Mouse (Mus musculus): ENCODE data around the gene Ryr3.

Ryr3 gene

DNA sequence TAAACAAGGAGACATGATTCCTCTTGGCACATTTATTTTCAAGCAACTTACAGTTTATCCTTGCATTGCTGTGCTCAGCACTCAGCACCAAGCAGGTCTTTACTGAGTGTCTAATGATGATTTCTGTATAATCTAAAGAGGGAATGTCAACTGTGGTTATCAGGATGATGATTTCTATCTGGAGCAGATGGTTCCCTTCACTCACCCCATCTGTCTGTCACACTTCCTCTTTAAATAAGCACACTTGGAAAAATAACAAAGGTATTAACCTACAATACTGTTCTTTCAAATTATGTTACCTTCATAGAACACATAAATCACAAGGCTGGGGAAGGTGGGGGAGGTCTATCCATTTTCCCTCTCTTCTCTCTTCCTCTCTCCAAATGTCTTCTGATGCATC is 304.3 kb downstream of the Ryr3 start:
- no peak for DNase-seq (ENCODE audit: low read depth, low spot score)

DNA sequence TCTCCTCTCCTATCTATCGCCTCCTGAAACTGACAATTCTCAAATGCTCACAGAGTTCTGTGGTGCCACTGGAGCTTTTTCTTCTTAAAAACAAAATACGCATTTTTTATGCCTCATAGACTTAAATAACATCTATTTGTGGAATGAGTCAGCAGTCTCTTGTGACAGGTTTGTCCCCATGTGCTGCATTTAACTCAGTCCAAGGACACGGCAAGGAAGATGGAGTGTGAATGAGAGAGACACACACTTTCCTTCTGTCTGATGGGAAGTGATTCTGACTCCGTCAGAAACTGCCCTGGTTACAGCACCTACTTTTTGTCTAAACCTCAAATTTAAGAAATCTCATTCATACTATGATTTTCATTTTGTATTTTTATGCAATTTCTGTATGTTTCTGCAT is 306.3 kb downstream of the Ryr3 start:
- no peak for DNase-seq (ENCODE audit: low read depth, low spot score)

DNA sequence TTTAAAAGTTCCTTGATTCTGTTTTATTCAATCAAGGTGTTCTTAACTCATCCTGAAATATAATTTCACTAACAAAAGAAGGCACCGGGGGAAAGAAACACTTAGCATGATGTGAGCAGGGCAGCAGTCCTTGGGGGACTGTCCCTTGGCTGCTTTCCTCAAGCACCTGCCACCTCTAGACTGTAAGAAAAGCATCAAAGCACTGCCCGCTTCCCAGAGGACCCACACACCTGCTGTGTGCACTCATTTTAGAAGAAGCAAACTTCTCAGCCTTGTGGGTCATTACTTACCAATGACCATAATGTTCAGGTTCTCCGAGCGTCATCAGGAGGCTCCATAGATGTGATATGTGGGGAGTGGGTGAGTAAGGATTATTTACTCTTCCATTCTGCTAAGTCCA is 307.8 kb downstream of the Ryr3 start:
- no peak for DNase-seq (ENCODE audit: low read depth, low spot score)

DNA sequence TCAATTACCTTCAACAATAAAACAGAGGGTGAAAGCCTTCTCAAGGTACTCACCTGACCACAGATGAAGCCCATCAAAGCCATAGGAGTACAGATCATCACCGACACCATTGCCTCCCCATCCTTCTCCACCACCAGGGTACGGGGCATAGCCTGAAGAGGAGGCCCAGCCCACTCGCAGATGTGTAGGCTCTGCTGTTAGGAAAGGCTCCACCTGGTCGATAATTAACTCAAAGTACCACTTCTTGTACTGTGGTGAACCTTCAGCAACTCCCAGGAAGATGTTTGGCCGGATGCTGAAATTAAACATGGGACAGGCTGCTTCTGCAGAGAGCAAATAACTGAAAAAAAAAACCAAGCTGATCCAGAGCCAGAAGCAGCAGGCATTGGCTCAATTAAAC is 316.1 kb downstream of the Ryr3 start:
- no peak for DNase-seq (ENCODE audit: low read depth, low spot score)

DNA sequence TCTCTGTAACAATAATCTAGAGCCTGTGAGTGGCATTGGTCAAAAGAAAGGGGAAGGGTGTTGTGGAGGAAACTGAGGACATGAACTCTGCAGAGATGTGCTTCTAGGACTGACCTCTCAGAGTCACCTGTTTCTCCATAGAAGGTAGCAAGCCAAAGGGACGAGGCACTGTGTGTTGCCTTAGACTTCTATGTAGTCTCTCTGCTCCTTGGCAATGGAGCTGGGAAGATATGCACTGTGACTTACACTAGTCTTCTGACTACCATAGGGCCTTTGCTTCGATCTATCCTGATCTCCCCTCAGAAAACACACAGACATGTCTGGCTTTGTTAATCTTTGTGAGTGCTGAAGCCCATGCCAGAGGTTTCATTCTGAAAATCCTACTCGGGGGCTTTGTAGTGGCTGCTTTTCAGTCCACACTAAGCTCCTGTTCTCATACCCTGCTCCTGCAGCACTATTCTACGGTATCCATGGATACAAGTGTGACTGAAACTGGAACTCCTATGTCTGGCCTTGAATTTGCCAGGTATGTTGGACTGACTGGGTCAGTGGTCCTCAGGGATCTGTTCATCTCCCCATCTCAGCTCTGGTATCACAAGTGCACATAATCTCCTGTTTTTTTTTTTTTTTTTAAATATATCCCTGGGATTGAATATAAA is 332.3 kb downstream of the Ryr3 start:
- no peak for DNase-seq (ENCODE audit: low read depth, low spot score)

DNA sequence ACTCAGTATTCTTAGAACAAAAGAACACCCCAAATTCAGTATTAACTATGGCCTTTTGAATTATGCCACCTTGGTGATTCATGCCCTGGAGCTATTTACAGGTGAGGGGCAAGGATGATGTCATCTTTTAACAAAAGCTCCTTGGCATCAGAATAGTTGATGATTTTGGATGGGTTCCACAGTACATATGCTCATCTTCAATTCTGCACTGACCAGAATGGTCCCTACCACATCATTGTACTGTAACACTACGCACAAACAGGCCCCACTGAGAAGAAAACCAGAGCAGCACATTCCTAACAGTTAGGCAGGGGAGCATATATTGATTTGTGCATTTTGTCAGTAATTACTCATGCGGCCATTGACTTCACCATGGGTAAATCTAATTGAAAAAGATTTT is 335.1 kb downstream of the Ryr3 start:
- no peak for DNase-seq (ENCODE audit: low read depth, low spot score)

DNA sequence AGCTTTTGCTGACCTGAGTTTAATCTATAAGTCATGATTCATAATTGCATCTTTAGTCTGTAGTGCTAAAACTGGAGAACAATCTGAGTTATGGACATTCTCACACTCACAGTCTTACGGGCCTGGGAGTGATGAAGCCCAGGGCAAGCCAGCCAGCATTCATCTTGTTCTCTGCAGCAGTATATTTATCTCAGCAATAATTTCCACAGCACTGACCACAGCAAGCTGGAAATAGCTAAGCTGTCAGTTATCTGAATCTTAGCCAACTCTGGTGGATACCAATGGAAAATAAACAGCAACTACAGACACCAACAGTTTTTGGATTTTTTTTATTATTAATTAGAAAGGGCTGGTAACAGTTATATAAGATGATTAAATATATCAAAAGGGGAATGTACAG is 335.5 kb downstream of the Ryr3 start:
- no peak for DNase-seq (ENCODE audit: low read depth, low spot score)

DNA sequence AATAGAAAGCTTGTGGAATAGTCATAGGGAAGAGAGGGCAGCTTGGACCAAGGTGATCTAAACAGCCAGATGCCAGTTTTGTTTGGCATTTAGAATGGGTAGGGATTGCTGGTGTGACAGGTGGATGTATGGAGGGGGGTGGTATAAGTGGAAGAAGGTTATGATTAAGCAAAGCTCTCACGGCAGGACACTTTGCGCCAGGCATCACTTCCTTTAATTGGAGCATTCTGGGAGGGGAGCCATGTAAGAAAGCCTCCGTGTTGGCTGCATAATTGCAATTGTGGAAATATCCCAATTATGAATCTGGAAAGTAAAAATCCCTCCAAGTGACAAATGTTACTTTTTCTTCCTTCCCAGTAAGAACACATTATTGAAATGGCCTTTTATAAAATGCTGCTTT is 339.5 kb downstream of the Ryr3 start:
- DNase-seq (ENCODE audit: low read depth, low spot score), result no peak

DNA sequence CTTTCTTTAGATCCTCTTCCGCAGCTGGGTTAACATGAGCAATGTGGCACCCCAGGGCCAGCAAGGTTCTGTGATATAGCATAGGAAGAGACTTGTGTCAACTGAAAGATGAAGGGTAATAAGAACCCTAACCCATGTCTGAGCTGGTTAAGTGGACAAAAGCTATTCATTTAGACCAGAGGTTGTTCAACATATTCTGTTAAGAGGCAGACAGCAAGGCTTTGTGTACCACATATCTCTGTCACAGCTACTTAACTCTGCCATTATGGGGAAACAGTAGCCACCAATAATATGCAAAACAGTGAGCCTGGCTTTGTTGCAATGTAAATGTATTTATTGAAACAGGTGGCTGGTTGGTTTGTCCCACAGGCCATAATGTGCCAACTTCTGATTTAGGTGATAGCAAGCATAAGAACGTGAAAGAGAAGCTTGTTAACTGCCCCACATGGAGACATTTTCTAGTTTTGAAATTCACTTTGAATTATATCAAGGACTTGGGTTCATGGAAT is 350.8 kb downstream of the Ryr3 start:
- no peak for DNase-seq (ENCODE audit: low read depth, low spot score)

DNA sequence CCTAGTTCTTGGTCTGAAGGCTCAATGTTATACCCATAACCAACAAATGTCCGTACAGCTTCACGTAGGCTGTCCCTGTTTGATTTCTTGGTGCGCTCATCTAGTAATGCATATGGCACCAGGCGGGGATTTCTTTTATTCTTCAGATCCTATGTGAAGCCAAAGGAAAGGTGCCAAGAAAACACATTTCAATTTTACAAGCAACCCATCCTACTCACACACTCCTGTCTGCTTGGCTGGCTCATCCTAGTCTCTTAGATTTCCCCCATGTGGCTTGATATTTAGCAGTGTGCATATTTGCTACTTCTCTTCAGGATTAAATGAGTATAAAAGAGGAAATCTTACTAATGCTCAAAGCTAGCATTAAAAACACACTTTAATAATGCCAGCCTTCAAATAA is 355.1 kb downstream of the Ryr3 start:
- no peak for DNase-seq (ENCODE audit: low read depth, low spot score)

DNA sequence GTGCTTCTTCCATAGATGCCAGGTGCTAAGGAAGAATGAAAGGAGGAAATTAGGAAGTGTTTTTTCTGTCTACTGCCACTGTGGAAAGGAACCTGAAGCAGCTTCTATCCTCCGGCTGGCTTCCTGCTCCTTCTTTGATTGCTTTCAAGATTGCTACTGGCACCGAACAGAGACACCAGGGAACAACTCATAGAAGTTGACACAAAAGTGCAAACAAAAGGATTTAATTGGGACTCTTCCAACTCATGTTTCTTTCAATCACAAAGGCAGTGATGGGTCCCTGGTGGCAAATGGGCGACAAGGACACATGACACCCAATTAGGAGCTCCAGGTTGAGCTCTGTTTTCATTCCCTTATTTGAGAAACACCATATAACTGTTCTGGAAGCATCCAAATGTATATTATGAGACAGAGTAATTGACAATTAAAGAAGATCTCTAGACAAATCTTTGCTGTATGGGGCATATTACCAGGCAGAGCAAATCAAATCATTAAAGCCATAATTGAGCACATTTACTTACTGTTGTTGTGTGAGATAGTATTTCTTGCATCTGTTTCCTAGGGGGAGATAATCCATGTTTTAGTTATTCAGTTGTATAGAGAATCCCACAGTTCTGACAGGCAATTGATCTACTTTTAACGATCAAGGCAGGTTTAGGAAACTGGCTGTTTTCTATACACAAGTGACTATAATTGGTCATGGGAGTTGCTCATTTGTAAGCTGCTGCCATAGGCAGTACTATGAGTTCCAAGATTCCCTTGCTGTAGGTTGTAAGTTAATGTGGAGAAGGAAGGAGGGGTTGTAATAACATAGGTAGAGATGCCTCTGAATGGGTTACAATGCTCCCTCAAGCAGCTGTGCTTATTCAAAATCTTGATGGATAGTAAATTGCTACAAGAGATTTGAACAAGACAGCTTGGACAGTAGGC is 371.0 kb downstream of the Ryr3 start:
- no peak for DNase-seq (ENCODE audit: low read depth, low spot score)

DNA sequence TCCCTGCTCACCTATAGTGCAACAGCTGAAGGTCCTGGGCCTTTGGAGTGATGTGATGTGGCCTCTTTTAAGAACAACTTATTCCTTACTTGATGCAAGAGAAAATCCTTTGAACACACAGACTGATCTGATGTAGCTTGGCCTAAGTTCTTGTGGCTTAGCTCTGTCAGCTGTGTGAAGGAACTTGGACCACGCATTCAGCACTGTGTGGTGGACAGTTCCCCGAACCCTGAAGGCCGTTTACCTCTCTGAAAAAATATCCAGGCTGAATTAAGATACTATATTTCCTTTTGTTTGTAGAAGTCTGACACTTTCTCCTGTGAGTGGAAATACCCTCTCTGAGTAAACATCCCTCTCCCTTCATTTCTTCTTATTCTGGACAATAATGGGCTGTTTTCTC is 374.0 kb downstream of the Ryr3 start:
- DNase-seq (ENCODE audit: low read depth, low spot score), result no peak

DNA sequence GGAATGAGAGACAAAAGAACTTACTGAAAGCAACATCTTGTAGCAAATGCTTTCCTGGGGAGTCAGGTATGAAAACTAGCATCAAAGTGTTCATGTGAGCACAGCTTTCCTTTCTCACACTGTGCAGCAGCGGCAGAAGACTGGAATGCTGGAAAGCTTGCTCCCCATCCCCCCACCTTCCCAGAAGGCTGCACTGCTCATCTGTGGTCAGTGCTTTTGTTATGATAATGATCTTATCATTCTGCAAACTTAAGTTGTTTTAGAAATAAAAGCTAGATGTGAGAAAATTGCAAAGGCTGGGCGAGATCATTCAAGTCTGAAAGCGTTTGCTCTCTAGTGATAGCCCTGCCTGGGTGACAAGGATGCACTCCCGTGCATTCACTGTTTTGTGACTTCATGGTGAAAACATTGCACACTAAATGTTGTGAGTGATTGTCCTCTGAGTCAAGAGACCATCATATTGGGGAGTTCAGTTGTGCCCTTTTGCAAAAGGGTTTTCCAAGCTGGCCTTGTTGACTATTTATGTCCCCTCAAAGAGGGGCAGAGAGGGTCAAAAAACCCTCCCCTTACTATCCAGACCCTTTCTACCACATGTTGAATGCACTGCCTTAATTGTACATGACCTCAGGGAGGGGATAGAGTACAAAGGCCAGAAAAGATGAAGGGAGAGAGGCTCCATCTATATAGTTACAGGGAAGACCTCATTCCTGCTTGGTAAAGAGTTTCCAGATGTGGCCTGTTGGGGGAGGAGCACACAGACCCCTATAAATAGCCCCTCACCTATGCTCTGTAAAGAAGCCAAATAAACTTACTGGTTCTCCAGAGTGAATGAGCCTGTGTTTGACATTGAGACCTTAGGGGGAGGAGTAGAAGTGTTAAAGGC is 385.2 kb downstream of the Ryr3 start:
- DNase-seq (ENCODE audit: low read depth, low spot score), result no peak

DNA sequence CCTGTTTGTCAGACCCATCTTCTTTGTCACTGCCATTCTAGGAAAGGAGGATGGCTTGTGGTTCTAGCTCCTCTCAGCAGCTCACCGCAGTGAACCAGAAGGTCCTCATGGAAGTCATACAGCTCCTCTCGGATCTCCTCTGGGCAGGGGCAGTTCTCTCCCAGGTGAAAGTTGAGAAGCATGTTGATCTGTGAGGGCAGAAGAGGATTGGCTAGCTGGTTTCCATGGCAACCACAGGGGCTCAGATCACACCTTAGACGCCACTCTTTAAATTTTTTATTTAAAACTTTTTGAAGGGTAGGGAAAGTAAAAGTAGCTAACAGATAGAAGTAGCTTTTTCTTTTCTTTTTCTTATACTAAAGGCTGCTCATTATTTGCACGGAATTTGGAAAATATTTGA is 390.3 kb downstream of the Ryr3 start:
- DNase-seq (ENCODE audit: low read depth, low spot score), result no peak

DNA sequence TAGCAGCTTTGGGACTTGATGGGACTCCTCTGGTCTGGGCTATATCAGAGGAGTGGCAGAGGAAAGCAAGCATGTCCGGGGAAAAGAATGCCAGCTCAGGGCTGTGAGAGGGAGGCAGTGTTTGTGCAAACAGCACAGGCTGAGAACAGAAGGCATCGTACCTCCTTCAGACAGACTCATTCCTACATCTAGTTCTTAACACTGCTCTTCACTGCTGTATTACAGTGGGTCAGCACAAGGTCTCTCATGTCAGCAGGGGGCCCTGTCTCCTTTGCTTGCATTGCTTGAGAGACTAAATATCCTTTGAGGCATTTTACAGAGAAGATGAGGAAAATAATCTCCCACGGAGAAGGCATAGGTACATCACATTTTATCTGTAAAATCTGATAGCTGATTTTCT is 394.2 kb downstream of the Ryr3 start:
- no peak for DNase-seq (ENCODE audit: low read depth, low spot score)

DNA sequence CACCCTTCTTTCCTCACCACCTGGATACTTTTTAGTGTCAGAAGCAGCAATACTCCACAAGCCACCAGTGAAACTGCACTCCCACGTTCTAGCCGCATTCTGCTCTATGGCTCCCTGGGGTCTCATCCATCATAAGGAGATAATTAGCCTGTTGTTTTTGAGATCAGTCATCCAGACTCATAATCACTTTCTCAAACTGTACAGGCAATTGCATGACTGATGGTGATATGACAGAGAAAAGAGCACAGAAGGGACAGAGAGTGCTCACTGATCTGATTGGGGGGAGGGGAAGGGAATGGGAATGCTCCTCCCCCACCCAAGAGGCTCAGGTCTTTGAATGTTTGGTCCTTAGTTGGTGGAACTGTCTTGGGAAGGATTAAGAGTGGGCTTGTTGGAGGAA is 397.8 kb downstream of the Ryr3 start:
- DNase-seq (ENCODE audit: low read depth, low spot score), result no peak

DNA sequence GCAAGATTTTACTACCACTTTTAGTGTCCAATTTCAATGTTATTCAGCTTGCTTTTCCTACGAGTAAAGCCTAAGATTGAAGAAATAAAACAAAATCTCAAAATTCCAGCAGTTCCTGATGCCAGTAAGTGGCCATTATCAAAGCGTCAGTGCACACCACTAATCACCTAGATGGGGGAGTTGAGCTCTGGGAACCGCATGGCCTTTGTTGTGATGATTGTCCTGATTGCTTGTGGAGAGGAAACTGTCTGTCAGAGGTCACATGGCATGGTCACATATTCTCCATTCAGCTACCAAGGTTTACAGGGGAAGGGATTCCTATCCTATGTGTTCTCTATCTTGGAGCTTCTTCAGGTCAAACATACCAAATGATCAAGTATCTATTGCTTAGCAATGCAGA is 399.9 kb downstream of the Ryr3 start:
- DNase-seq (ENCODE audit: low read depth, low spot score), result no peak

DNA sequence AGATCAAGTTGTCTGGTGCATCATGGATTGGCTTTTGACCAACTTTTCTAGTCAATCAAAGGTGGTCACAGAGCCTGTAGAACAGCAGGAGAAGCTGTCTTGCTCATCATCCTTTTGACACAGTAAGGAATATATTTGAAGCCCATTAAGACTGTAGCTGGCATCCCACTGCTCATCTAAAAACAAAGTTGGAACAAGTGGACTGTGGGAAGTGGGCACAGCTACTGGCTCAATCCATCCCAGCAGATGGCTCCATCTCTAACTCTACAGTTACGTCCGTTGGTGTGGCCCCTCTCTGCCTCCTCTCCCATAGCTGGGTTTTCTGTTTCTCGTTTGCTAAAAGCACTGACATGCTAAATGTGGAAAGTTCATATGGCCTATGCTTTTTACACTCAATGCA is 400.9 kb downstream of the Ryr3 start:
- no peak for DNase-seq (ENCODE audit: low read depth, low spot score)

DNA sequence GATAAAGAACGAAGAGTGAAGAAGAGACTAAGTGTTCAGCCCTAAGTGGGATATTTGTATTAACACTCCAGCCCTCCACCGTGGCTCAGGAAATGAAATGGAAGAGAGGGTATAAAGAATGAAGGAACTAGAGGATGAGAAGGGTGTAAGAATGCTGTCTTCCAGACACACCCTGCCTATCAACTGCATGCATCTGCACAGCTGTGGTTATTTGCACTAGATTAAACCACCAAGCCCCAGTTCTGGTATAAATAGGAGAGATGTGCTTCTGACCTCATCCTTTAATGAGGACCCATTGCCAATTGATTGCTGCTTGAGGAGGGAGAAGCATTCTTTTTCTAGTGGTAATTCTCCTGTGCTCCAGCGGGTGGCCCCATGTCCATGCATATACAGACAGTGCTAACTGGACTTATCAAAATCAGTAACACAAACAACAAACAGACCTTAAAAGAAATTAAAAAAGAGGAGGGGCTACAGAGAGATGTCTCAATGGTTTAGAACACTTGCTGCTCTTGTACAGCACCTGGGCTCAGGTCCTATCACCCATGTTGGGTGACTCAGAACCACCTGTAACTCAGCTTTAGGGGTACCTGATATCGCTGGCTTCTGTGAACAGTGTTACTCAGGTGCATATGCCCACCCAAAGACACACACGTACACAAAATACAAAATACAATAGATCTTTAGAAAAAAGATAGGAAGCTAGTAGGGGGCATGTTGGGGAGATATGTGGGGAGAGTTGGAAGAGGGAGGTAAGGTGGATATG is 404.1 kb downstream of the Ryr3 start:
- no peak for DNase-seq (ENCODE audit: low read depth, low spot score)

DNA sequence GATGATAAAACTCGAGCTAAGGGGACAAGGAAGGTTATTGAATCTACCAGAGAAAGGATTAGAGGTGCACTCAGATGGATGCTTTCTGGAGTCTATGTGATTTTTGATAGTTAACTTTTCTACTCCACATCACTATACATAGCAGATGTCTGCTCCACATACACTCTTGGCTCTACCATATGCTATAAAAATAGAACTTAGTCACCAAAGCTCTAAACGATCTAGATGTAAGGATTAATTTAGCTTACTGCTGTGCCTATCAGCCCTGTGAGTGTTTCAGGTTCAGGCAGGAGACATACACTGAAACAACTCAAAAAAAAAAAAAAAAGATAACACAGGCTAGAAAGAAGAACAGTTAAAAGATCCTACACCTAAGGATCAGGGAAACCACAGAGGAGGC is 410.9 kb downstream of the Ryr3 start:
- no peak for DNase-seq (ENCODE audit: low read depth, low spot score)

DNA sequence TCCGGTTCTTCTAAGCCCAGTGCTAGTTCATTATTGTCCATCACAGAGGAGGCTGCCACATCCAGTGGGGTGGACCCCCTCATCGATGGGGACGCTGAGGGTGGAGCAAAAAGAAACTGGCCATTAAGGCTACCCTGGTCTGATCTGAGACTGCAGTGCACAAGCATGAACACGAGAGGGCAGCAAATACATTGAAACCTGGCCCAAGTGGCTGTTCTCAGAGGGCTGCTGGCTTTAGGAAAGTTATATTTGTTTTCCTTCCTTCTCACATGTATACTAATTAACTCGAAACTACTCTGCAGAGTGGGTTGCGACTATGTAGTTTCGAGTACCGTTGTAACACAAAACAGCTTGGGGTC is 416.9 kb downstream of the Ryr3 start:
- DNase-seq (ENCODE audit: low read depth, low spot score), result peak; percentile 60

Measured in CD4-positive, CD25-positive, alpha-beta regulatory T cell, adult 2 months (primary cell).